Mouse (Mus musculus): ENCODE data around the gene Podnl1.

GRCm38 (mm10) chr8:84106216-84107040 lies 19.4 kb upstream of the Podnl1 start:
- TF ChIP-seq CTCF (IDR thresholded peaks at IDR 0.05; ENCODE audit: low read depth, low read length) (no peak), GATA1 (IDR thresholded peaks at IDR 0.05; ENCODE audit: borderline replicate concordance, low read length) (no peak), GATA2 (IDR thresholded peaks at IDR 0.05; ENCODE audit: borderline replicate concordance, low read depth, low read length) (no peak), POLR2AphosphoS5 (IDR thresholded peaks at IDR 0.05; ENCODE audit: insufficient replicate concordance, low read depth, low read length) (no peak)

Measured in G1E (cell line).